Mouse (Mus musculus): ENCODE data around the gene Rab3b. TPM values are rescaled to one million over a fixed set of nuclear protein-coding genes. Genes with fewer than 3 reads are reported as not detected.
A peak's percentile ranks its signal among the peaks of the same experiment; 100 is the strongest.

The Rab3b gene
- polyA plus RNA-seq, 1 experiment from 2014 or later, result 4.3 TPM

DNA sequence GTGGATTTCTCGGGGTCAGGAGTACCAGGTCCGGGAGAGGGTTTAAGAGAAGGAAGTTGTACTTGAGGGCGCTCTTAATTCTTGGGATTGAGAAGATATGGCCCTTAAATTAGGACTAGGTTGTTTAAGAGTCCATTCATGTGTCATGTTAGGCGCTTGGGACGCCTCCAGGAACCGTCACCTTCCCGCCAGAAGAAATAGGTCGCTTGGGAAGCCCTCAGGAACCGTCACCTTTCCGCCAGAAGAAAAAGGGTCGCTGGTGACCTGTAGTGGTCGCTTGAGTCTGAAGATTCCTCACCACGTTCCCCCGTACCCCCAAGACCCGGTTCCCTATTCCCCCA is 43.9 kb upstream of the Rab3b start:
- Histone ChIP-seq H3K27me3 (ENCODE audit: insufficient read depth, low read length) (no peaks in the 10 kb centered on the region), H3K9me3 (ENCODE audit: low read length) (no peaks in the 10 kb centered on the region), H3K4me1 (ENCODE audit: insufficient read depth) (peaks cover 9% of the 10 kb centered on the region), H3K4me3 (ENCODE audit: low read depth, low read length) (peak overlapping the region; percentile 99), H3K27ac (ENCODE audit: low read depth) (peak overlapping the region; percentile 94), H3K9ac (replicated peaks) (peak overlapping the region; percentile 98), H3K4me2 (ENCODE audit: low read depth, low read length) (peak overlapping the region; percentile 95), H3K36me3 (replicated peaks; ENCODE audit: insufficient read depth, low read length) (peaks cover 3% of the 10 kb centered on the region; the same call in 1 of the 2 replicates)
- DNase-seq (no peak), ATAC-seq (no peak)
- 0% methylated on average over 15 of the region's 15 CpGs for WGBS (ENCODE audit: insufficient replicate concordance)
- TF ChIP-seq EP300 (IDR thresholded peaks at IDR 0.05; ENCODE audit: low read depth) (no peak), CTCF (IDR thresholded peaks at IDR 0.05; ENCODE audit: low read depth) (no peak)

- WGBS (ENCODE audit: insufficient replicate concordance), result 59% methylated on average over 3 of the region's 3 CpGs
Observed at GRCm38 (mm10) chr4:108835496-108835895, 43.4 kb upstream of the Rab3b start.

GRCm38 (mm10) chr4:108838031-108838430 is 40.8 kb upstream of the Rab3b start:
- Histone ChIP-seq H3K9ac (replicated peaks) (no peak overlapping the region), H3K27me3 (ENCODE audit: insufficient read depth, low read length) (no peaks in the 10 kb centered on the region), H3K4me3 (ENCODE audit: low read depth, low read length) (no peak overlapping the region), H3K9me3 (ENCODE audit: low read length) (no peaks in the 10 kb centered on the region), H3K27ac (ENCODE audit: low read depth) (no peak overlapping the region), H3K36me3 (replicated peaks; ENCODE audit: insufficient read depth, low read length) (no peaks in the 10 kb centered on the region), H3K4me1 (ENCODE audit: insufficient read depth) (peaks cover 11% of the 10 kb centered on the region), H3K4me2 (ENCODE audit: low read depth, low read length) (no peak overlapping the region)
- 71% methylated on average over 4 of the region's 4 CpGs for WGBS (ENCODE audit: insufficient replicate concordance)
- no peak for ATAC-seq
- no peak for DNase-seq
- TF ChIP-seq CTCF (IDR thresholded peaks at IDR 0.05; ENCODE audit: low read depth), result no peak
- no peak for TF ChIP-seq EP300 (IDR thresholded peaks at IDR 0.05; ENCODE audit: low read depth)

More at GRCm38 (mm10) chr4:108835496-108835895, 43.4 kb upstream of the Rab3b start:
- Histone ChIP-seq H3K4me3 (ENCODE audit: low read depth, low read length) (peak overlapping the region; percentile 99), H3K4me2 (ENCODE audit: low read depth, low read length) (peak overlapping the region; percentile 95), H3K9me3 (ENCODE audit: low read length) (no peaks in the 10 kb centered on the region), H3K36me3 (replicated peaks; ENCODE audit: insufficient read depth, low read length) (no peaks in the 10 kb centered on the region), H3K27ac (ENCODE audit: low read depth) (peak overlapping the region; percentile 94), H3K4me1 (ENCODE audit: insufficient read depth) (peaks cover 9% of the 10 kb centered on the region), H3K9ac (replicated peaks) (peak overlapping the region; percentile 98; the same call in 1 of the 2 replicates), H3K27me3 (ENCODE audit: insufficient read depth, low read length) (no peaks in the 10 kb centered on the region)
- ATAC-seq (no peak), DNase-seq (no peak)
- no peak for TF ChIP-seq CTCF (IDR thresholded peaks at IDR 0.05; ENCODE audit: low read depth)
- TF ChIP-seq EP300 (IDR thresholded peaks at IDR 0.05; ENCODE audit: low read depth), result no peak

GRCm38 (mm10) chr4:108841920-108842578 is 36.8 kb upstream of the Rab3b start:
- Histone ChIP-seq H3K27ac (ENCODE audit: low read depth) (peak overlapping the region; percentile 76), H3K4me2 (ENCODE audit: low read depth, low read length) (no peak overlapping the region), H3K27me3 (ENCODE audit: insufficient read depth, low read length) (no peaks in the 10 kb centered on the region), H3K4me3 (ENCODE audit: low read depth, low read length) (no peak overlapping the region), H3K36me3 (replicated peaks; ENCODE audit: insufficient read depth, low read length) (no peaks in the 10 kb centered on the region), H3K9ac (replicated peaks) (no peak overlapping the region), H3K4me1 (ENCODE audit: insufficient read depth) (peaks cover 4% of the 10 kb centered on the region; the same call in 1 of the 2 replicates), H3K9me3 (ENCODE audit: low read length) (no peaks in the 10 kb centered on the region)
- DNase-seq, result peak; percentile 38
- ATAC-seq, result peak; percentile 79
- 61% methylated on average over 7 of the region's 7 CpGs for WGBS (ENCODE audit: insufficient replicate concordance)
- TF ChIP-seq CTCF (IDR thresholded peaks at IDR 0.05; ENCODE audit: low read depth) (no peak), EP300 (IDR thresholded peaks at IDR 0.05; ENCODE audit: low read depth) (no peak)

DNA sequence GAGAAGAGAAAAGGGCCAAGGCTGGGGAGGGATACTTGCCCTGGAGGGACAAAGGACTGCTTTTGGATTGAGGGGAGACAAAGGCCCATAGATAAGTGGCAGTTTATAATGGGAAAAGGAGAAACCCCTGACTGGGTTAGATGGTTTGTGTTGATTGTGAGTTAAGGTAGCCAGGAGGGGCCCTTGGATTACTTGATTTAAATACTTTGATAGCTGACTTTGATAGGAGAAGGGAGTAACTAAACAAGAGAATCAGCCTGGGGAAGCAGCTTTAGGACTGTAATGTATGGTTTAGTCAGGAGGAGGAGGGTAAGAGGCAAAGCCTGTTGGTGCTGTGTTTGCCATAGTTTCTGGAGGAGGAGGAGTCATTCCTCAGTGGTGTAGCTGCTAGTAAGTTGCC is 35.5 kb upstream of the Rab3b start:
- H3K36me3 ChIP-seq (replicated peaks; ENCODE audit: insufficient read depth, low read length), result no peaks in the 10 kb centered on the region
- no peak overlapping the region for H3K27ac ChIP-seq (ENCODE audit: low read depth)
- DNase-seq, result no peak
- H3K27me3 ChIP-seq (ENCODE audit: insufficient read depth, low read length), result no peaks in the 10 kb centered on the region
- no peak overlapping the region for H3K4me3 ChIP-seq (ENCODE audit: low read depth, low read length)
- peaks cover 4% of the 10 kb centered on the region for H3K4me1 ChIP-seq (ENCODE audit: insufficient read depth)
- no peak overlapping the region for H3K9ac ChIP-seq (replicated peaks)
- no peak for ATAC-seq
- H3K4me2 ChIP-seq (ENCODE audit: low read depth, low read length), result no peak overlapping the region
- no peak for TF ChIP-seq CTCF (IDR thresholded peaks at IDR 0.05; ENCODE audit: low read depth)
- no peaks in the 10 kb centered on the region for H3K9me3 ChIP-seq (ENCODE audit: low read length)

- no peaks in the 10 kb centered on the region for H3K36me3 ChIP-seq (replicated peaks; ENCODE audit: insufficient read depth, low read length)
- no peak overlapping the region for H3K4me3 ChIP-seq (ENCODE audit: low read depth, low read length)
- TF ChIP-seq EP300 (IDR thresholded peaks at IDR 0.05; ENCODE audit: low read depth) (no peak), CTCF (IDR thresholded peaks at IDR 0.05; ENCODE audit: low read depth) (no peak)
- H3K4me2 ChIP-seq (ENCODE audit: low read depth, low read length), result no peak overlapping the region
- WGBS (ENCODE audit: insufficient replicate concordance), result 85% methylated on average over 5 of the region's 5 CpGs
- no peak overlapping the region for H3K9ac ChIP-seq (replicated peaks)
- H3K4me1 ChIP-seq (ENCODE audit: insufficient read depth), result peaks cover 15% of the 10 kb centered on the region
- ATAC-seq, result no peak
- H3K27me3 ChIP-seq (ENCODE audit: insufficient read depth, low read length), result no peaks in the 10 kb centered on the region
- no peak overlapping the region for H3K27ac ChIP-seq (ENCODE audit: low read depth)
- no peak for DNase-seq
- no peaks in the 10 kb centered on the region for H3K9me3 ChIP-seq (ENCODE audit: low read length)
Observed at GRCm38 (mm10) chr4:108845824-108846569, 32.9 kb upstream of the Rab3b start.
